Mouse (Mus musculus) forebrain, embryonic 10.5 days (tissue): ENCODE measurements around the gene Maea. TPM values are rescaled to one million over a fixed set of nuclear protein-coding genes. Genes with fewer than 3 reads are reported as not detected.
A peak's percentile ranks its signal among the peaks of the same experiment; 100 is the strongest.

Source experiments
- DNase-seq: peaks from one replicate; pipeline ENCODE4 v3.0.0-alpha.2; 2017; ENCODE audit warnings: low spot score; ENCODE audit errors: extremely low spot score
- H3K27ac ChIP-seq: fragments of 300-500 bp; sonication (generic); 2 replicates; pipeline ENCODE4 v1.5.1; 2016; ENCODE audit warnings: mild to moderate bottlenecking
- H3K27me3 ChIP-seq: fragments of 300-500 bp; sonication (generic); 2 replicates; pipeline ENCODE4 v1.6.1; 2016; ENCODE audit warnings: mild to moderate bottlenecking; ENCODE audit not compliant: poor library complexity, severe bottlenecking
- H3K36me3 ChIP-seq: fragments of 300-500 bp; sonication (generic); replicated peaks from 2 replicates; pipeline ENCODE4 v1.6.1; 2016; ENCODE audit warnings: mild to moderate bottlenecking, moderate library complexity
- H3K4me1 ChIP-seq: fragments of 300-500 bp; sonication (generic); 2 replicates; pipeline ENCODE4 v1.6.1; 2016
- H3K4me3 ChIP-seq: fragments of 300-500 bp; sonication (generic); 2 replicates; pipeline ENCODE4 v1.5.1; 2016; ENCODE audit warnings: mild to moderate bottlenecking, moderate library complexity
- H3K9me3 ChIP-seq: fragments of 300-500 bp; sonication (generic); 2 replicates; pipeline ENCODE4 v1.6.1; 2016; ENCODE audit warnings: mild to moderate bottlenecking, moderate library complexity
- WGBS: fragments of 180-500 bp; shearing (Covaris S2); methylation state at CpG from one replicate; pipeline ENCODE4 v1.1.7; 2016; 5-methylcytosine and 5-hydroxymethylcytosine counted together
- polyA plus RNA-seq: library from polyadenylated mRNA; unstranded; fragments of >200 nt; fragmentation: Nextera tagmentation; extraction: Ambion mirVana; gene quantifications from 2 replicates; pipeline ENCODE4 v1.2.1, GENCODE M21; 2016

Maea gene
- polyA plus RNA-seq, 1 experiment from 2014 or later, result 151 TPM

DNA sequence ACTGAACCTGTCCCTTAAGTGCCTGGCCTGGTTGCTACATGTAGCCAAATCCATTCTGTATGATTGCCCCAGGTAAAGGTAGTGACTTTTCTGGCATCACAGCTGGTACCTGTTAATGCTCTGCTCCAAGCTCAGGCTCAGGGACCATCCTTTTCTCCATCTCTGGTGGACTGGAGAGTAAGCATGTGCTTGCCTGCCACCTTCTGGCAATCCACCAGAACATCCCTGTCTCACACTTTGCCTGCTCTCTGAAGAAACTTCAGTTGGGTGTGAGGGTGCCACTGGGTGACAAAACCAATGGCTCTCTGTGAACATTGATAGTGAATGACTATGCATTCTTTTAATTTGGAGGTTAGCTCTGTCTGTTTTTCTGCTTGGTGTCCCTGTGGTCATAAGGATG lies 35.8 kb downstream of the Maea start:
- H3K9me3 ChIP-seq, result no peaks in the 10 kb centered on the region
- H3K27ac ChIP-seq, result no peak overlapping the region
- no peak overlapping the region for H3K4me3 ChIP-seq
- H3K36me3 ChIP-seq, result peaks cover 85% of the 10 kb centered on the region
- H3K4me1 ChIP-seq, result no peaks in the 10 kb centered on the region
- H3K27me3 ChIP-seq, result no peaks in the 10 kb centered on the region
- no peak for DNase-seq

DNA sequence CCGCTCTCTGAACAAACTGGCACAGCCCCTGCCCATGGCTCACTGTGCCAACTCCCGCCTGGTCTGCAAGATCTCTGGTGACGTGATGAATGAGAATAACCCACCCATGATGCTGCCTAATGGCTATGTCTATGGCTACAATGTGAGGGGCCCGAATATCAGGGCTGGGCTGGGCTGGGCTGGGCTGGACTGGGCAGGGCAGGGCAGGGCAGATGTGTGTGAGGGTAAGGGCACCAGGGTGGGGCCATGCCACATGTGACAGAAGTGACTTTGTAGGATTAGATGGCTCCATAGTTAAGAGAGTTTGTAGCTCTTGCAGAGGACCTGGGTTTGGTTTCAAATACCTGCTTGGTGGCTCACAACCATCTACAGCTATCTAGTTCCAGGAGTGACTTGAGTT lies 36.4 kb downstream of the Maea start:
- H3K36me3 ChIP-seq, result peaks cover 79% of the 10 kb centered on the region
- WGBS, result 92% methylated on average over 4 of the region's 4 CpGs

DNA sequence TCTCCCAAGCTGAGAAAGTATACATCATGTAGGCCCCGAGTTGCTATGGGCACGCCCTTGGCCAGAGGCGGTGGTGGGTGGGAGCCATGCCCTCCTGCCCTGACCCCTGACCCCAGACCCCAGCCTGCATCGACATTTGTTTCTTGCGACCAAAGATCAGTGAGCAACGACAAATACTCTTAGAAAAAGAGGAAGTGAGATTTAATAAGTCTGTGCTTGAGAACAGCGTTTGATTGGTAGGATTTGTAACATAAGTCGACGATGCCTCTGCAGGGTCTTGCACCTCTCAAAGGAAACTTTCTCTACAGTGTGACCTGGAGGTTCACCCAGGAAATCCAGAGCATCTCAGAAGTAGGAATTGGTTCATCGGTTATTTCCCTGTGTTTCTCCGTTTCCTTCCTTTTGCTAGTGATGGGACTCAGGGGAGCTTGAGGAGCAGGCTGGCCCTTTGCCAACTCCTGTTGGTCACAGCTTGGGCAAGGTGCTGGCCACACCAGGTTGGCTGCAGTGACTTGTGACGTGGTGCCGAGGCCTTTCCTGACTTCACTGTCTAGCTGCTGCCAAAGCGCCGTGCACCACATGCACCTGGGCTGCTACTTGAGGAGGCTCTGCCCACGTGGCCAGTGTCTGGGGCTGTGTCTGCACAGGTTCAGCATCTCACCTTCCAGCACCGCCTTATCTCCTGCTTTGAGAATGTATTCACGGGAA lies 37.2 kb downstream of the Maea start:
- WGBS, result 90% methylated on average over 18 of the region's 18 CpGs
- DNase-seq, result no peak
- Histone ChIP-seq H3K36me3 (peaks cover 71% of the 10 kb centered on the region), H3K4me3 (no peak overlapping the region), H3K9me3 (no peaks in the 10 kb centered on the region), H3K27me3 (no peaks in the 10 kb centered on the region), H3K27ac (no peak overlapping the region), H3K4me1 (peaks cover 6% of the 10 kb centered on the region)

More for the DNA sequence above, 36.4 kb downstream of the Maea start:
- H3K27me3 ChIP-seq, result no peaks in the 10 kb centered on the region
- no peak overlapping the region for H3K4me3 ChIP-seq
- H3K27ac ChIP-seq, result no peak overlapping the region
- H3K4me1 ChIP-seq, result no peaks in the 10 kb centered on the region
- no peak for DNase-seq
- H3K9me3 ChIP-seq, result no peaks in the 10 kb centered on the region

DNA sequence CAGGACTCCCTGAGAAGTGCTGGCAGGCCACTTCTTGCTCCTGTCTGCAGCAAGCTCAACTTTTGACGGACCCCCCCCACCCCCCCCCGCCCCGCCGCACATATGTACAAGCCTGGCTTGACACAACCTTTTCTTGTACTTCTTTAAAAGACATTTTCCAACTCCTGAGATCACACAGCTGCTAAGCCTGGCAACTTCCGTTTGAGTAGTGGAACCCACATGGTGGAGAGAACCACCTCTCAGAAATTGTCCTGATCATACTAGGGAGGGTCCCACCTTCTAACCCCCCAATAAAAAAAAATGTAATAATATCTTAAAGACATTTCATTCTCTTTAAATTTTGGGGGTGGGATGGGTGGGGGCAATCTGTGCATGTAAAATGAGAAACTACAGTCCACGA lies 41.9 kb downstream of the Maea start:
- Histone ChIP-seq H3K27me3 (no peaks in the 10 kb centered on the region), H3K9me3 (no peaks in the 10 kb centered on the region), H3K36me3 (peaks cover 37% of the 10 kb centered on the region), H3K27ac (peak overlapping the region; percentile 92), H3K4me3 (peak overlapping the region; percentile 67), H3K4me1 (peaks cover 21% of the 10 kb centered on the region)
- no peak for DNase-seq
- 74% methylated on average over 6 of the region's 6 CpGs for WGBS

DNA sequence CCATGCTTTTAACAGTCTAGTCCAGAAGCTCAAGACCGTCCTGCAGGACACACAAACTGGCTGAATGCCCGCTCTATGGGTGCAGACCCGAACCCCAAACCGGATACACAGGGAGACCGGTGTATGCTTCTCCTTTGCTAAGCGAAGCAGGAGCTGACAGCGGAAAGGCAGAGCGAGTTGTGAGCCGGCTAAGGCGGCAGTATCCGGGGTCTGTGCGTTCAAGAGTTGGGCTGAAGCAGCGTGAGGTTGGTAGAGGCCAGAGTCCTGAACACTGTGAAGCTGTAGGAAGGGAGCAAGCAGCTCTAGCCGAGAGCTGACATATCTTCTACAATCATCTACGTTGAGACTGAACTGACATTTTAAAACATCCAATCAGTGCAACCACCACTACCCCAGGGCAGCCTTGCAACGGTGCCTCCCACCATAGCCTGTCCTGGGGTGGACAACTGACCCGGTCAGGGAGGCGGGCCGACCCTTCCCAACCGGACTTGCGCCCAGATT lies 42.5 kb downstream of the Maea start:
- peaks cover 21% of the 10 kb centered on the region for H3K4me1 ChIP-seq
- peak overlapping the region; percentile 92 for H3K27ac ChIP-seq
- H3K4me3 ChIP-seq, result peak overlapping the region; percentile 67
- H3K9me3 ChIP-seq, result no peaks in the 10 kb centered on the region
- peaks cover 30% of the 10 kb centered on the region for H3K36me3 ChIP-seq
- no peaks in the 10 kb centered on the region for H3K27me3 ChIP-seq
- WGBS, result 1% methylated on average over 21 of the region's 21 CpGs
- DNase-seq, result peak; percentile 53

DNA sequence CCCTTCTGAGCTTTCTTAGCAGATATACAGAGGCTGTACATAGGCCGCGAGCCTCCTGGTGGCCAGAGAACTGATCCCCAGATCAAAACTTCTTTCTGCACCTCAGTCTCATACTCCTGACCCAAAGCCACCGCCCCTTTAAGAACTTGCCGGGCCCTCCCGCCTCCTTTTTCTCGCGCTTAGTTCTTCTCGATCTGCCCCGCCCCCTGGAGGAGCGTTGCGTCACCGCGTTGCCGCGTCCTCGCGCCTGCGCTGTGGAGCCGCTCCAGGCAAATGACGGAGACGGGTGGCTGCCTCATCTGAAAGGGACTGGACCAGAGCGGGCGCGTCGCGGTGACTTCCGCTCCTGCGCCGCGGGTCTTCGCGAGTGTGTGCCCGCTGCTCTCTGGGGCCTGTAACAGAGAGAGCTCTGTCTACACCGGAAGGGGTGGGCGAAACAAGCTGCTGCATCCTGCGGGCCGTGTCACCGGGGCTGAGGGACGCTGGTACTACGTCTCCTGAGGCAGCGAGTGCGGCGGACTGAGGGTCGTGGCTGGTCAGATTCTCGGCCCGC lies 43.1 kb downstream of the Maea start, which contains the start of gene Uvssa:
Uvssa (plus strand) TSS at position 248 of the 553 bp plus-strand sequence.
- Histone ChIP-seq H3K27ac (peak within 1 kb of the TSS; percentile 92), H3K4me3 (peak within 1 kb of the TSS; percentile 67), H3K9me3 (no peaks in the 10 kb centered on the region), H3K36me3 (peaks cover 25% of the 10 kb centered on the region), H3K4me1 (peaks cover 21% of the 10 kb centered on the region), H3K27me3 (no peaks in the 10 kb centered on the region)
- under 1% methylated on average over 46 of the region's 46 CpGs for WGBS
- DNase-seq, result peak; percentile 100

DNA sequence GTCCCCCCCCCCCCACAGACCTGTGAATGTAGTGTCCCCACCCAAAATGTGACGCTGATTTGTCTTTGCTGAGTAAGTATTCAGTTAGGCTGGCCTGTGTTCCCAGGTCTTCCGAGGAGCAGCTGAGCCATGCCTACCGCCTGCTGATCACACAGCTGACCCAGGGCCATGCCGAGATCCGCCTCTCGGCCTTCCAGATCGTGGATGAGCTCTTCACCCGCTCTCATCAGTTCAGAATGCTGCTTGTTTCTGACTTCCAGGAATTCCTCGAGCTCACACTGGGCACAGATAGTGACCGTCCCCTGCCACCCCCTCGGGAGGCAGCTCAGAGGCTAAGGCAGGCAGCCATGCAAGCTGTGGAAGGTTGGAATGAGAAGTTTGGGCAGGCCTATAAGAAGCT lies 52.2 kb downstream of the Maea start:
- Histone ChIP-seq H3K36me3 (peaks cover 25% of the 10 kb centered on the region), H3K9me3 (no peaks in the 10 kb centered on the region), H3K4me3 (no peak overlapping the region), H3K27me3 (no peaks in the 10 kb centered on the region), H3K4me1 (no peaks in the 10 kb centered on the region), H3K27ac (no peak overlapping the region)
- DNase-seq, result no peak
- 88% methylated on average over 11 of the region's 11 CpGs for WGBS

DNA sequence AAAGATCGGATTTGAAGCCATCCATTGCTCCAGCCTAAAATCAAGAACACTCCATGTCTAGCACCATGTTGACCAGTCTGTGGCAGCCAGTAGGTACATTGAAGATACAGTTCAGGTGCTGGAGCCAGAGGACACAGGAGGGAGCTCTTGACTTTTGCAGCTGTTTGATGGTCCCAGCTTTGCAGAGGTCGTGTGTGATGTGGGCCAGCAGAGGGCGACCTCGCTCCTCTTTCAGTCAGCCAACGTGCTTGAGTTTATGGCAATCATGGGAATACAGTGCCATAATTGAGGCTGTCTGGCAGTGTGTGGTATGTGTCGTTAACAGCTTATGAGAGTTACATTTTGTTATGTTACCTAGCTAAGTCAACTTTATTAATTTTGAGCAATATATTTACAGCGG lies 58.5 kb downstream of the Maea start:
- H3K4me1 ChIP-seq, result peaks cover 7% of the 10 kb centered on the region; the same call in 1 of the 2 replicates
- no peak overlapping the region for H3K27ac ChIP-seq
- peak; percentile 78 for DNase-seq
- WGBS, result 20% methylated on average over 7 of the region's 7 CpGs
- H3K27me3 ChIP-seq, result peaks cover 10% of the 10 kb centered on the region; the same call in 1 of the 2 replicates
- H3K4me3 ChIP-seq, result no peak overlapping the region
- no peaks in the 10 kb centered on the region for H3K9me3 ChIP-seq
- peaks cover 18% of the 10 kb centered on the region for H3K36me3 ChIP-seq

DNA sequence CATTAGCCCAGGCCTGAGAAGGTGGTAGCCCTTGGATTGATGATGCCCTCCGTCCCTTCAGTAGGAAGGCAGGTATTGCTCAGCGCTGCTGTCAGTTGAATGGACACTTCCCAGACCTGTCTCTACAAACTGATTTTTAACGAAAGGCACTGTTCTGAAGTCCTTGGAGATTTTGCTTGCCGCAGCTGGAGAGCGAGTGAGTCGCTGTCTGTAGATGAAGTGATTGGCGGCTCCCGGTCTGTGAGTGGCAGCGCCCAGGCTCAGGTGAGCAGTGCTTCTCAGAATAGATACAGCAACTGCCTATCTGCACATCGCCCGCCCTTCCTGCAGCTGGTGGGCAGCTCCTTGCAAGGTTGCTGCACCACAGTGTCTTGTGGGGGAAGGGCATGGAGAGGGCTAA lies 60.4 kb downstream of the Maea start:
- H3K27me3 ChIP-seq, result peaks cover 10% of the 10 kb centered on the region; the same call in 1 of the 2 replicates
- H3K4me1 ChIP-seq, result peaks cover 7% of the 10 kb centered on the region; the same call in 1 of the 2 replicates
- H3K36me3 ChIP-seq, result peaks cover 14% of the 10 kb centered on the region
- H3K27ac ChIP-seq, result no peak overlapping the region
- DNase-seq, result no peak
- WGBS, result 95% methylated on average over 11 of the region's 11 CpGs
- H3K4me3 ChIP-seq, result no peak overlapping the region
- H3K9me3 ChIP-seq, result no peaks in the 10 kb centered on the region

DNA sequence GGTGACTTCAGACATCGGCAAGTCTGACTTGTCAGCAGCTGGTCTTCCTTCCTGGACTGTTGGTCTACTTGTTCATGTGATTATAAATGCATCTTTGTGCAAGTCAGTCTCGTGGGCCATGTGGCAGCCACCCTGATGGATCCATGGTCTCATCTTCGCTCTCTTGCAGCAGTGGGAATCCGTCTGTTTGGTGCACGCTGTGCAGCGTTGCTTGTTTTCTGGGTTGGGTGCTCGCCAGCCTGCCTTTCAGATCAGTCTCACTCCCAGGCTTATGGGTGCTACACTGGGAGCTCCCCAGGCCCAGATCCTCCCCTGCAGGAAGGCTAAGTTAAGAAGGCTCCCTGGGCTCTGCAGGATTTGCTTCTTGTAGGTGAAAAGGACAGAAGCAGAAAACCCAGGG lies 61.5 kb downstream of the Maea start:
- Histone ChIP-seq H3K9me3 (no peaks in the 10 kb centered on the region), H3K4me1 (peaks cover 11% of the 10 kb centered on the region; the same call in 1 of the 2 replicates), H3K27ac (no peak overlapping the region), H3K36me3 (peaks cover 5% of the 10 kb centered on the region), H3K4me3 (no peak overlapping the region), H3K27me3 (peaks cover 10% of the 10 kb centered on the region; the same call in 1 of the 2 replicates)
- no peak for DNase-seq
- 89% methylated on average over 7 of the region's 7 CpGs for WGBS

DNA sequence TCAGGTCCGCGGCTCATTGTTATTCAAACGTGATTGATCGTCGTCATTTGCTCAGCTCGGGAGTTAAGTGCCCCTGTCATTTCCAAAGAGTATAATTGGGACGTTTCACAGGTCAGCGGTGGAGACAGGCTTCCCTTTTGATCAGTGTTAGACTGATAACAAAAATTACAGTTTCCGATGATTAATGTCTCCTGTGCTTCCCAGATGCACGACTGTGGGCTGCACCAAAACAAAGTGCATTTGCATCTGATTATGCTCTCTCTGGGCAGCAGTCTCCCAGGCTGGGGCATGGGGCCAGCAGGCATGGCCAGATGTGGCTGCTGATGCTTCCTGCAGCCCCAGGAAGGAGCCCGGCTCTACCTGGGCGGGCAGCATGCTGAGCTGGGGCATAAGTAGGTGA lies 65.5 kb downstream of the Maea start:
- H3K9me3 ChIP-seq, result no peaks in the 10 kb centered on the region
- H3K4me1 ChIP-seq, result peaks cover 11% of the 10 kb centered on the region; the same call in 1 of the 2 replicates
- no peak overlapping the region for H3K27ac ChIP-seq
- no peak overlapping the region for H3K4me3 ChIP-seq
- 66% methylated on average over 12 of the region's 12 CpGs for WGBS
- peaks cover 6% of the 10 kb centered on the region; the same call in 1 of the 2 replicates for H3K27me3 ChIP-seq
- no peak for DNase-seq
- H3K36me3 ChIP-seq, result peaks cover 4% of the 10 kb centered on the region; the same call in 1 of the 2 replicates

DNA sequence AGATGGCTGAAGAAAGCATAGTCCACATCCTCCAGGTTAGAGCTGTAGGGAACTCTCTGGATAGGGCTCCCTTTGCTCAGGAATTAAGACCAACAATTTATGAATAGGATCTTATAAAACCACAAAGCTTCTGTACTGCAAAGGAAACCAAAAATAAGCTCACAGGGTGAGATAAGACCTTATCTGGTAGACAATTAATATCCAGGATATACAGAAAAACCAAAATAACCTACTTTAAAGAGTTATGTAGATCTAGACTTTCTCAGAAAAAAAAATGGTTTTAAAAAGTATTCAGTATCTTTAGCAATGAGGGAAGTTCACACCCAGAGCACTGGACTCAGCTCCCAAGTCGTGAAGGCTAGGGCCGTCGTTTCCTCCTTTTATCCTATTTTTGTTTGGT lies 85.0 kb downstream of the Maea start:
- H3K27ac ChIP-seq, result no peak overlapping the region
- H3K36me3 ChIP-seq, result no peaks in the 10 kb centered on the region
- no peaks in the 10 kb centered on the region for H3K4me1 ChIP-seq
- H3K27me3 ChIP-seq, result peaks cover 22% of the 10 kb centered on the region
- no peak overlapping the region for H3K4me3 ChIP-seq
- DNase-seq, result no peak
- WGBS, result 80% methylated on average over 3 of the region's 3 CpGs
- H3K9me3 ChIP-seq, result no peaks in the 10 kb centered on the region
